Mouse (Mus musculus): Measurements from ENCODE around the gene Bcl2a1b. TPM values are rescaled to one million over a fixed set of nuclear protein-coding genes. Genes with fewer than 3 reads are reported as not detected.
"Not testable (repeated sequence)": the region's sequence is repeated elsewhere in the genome, so short reads cannot be mapped to it uniquely, and the experiment has no call there.

The Bcl2a1b gene
- polyA plus RNA-seq, 1 experiment from 2014 or later = 0.25 TPM

GRCm38 (mm10) chr9:89230897-89231497 is 32.0 kb downstream of the Bcl2a1b start:
- H3K27ac ChIP-seq (ENCODE audit: low read depth, low read length); H3K4me3 ChIP-seq (ENCODE audit: low read depth, low read length); H3K9ac ChIP-seq (ENCODE audit: low read length); H3K36me3 ChIP-seq (ENCODE audit: control insufficient read depth, insufficient read depth, low read length); H3K4me1 ChIP-seq (ENCODE audit: control insufficient read depth, insufficient read depth, low read length); ATAC-seq (ENCODE audit: low FRiP score); H3K4me2 ChIP-seq; H3K27me3 ChIP-seq (ENCODE audit: control insufficient read depth, insufficient read depth, low read length); DNase-seq (ENCODE audit: low spot score, missing footprints); H3K9me3 ChIP-seq (ENCODE audit: control insufficient read depth, low read length): not testable (repeated sequence)
- WGBS = 86% methylated on average over 1 of the region's 2 CpGs

DNA sequence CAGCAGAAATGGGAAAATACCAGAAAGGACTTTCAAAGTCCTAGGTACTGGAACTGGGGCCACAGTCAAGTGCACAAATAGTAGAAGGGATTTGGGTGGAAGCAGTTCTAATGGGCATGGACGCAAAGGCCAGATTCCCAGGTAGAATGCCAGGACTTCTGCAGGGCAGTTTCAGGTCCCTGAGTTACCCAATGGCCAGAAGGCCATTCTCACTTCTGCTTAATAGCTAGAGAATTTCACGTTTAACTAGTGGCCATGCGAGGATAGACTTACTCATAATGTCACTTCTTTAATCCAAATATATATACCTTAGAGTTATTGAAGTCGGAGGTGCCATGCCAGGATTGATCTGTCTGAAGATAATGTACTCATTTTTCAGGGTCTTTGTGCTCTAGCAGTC is 38.1 kb downstream of the Bcl2a1b start:
- not testable (repeated sequence) for H3K27me3 ChIP-seq (ENCODE audit: control insufficient read depth, insufficient read depth, low read length); ATAC-seq (ENCODE audit: low FRiP score); H3K27ac ChIP-seq (ENCODE audit: low read depth, low read length); H3K36me3 ChIP-seq (ENCODE audit: control insufficient read depth, insufficient read depth, low read length); H3K4me1 ChIP-seq (ENCODE audit: control insufficient read depth, insufficient read depth, low read length); H3K4me3 ChIP-seq (ENCODE audit: low read depth, low read length); H3K9me3 ChIP-seq (ENCODE audit: control insufficient read depth, low read length); H3K4me2 ChIP-seq; DNase-seq (ENCODE audit: low spot score, missing footprints); H3K9ac ChIP-seq (ENCODE audit: low read length)
- 86% methylated on average over 4 of the region's 4 CpGs for WGBS

DNA sequence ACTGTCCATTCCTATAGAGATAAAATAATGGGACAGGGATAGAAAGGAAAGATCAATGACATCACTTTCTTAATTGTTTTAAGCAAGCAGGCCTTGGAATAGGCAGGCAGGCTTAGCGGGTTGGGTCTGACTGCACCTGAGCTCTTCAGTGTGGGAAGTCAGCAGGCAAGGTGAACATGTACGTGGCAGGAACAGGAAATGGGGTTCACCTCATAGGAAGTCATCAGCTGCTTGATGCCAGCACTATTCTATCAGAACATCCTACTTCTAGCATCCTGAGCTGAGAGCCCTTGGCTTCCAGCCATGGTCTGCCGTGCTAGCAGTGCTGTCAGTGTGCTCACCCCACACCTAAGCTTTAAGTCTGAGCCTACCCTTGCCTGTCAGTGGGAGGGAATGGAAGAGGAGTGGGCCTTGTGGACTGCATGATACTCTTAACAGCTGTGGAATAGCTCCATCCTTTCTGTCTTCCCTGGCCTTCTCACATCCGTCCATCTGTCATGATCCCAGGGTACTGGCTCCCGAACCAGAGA is 40.0 kb downstream of the Bcl2a1b start:
- H3K36me3 ChIP-seq (ENCODE audit: control insufficient read depth, insufficient read depth, low read length); ATAC-seq (ENCODE audit: low FRiP score); H3K9ac ChIP-seq (ENCODE audit: low read length); H3K27ac ChIP-seq (ENCODE audit: low read depth, low read length); H3K4me2 ChIP-seq; H3K4me1 ChIP-seq (ENCODE audit: control insufficient read depth, insufficient read depth, low read length); H3K9me3 ChIP-seq (ENCODE audit: control insufficient read depth, low read length); H3K27me3 ChIP-seq (ENCODE audit: control insufficient read depth, insufficient read depth, low read length); DNase-seq (ENCODE audit: low spot score, missing footprints); H3K4me3 ChIP-seq (ENCODE audit: low read depth, low read length): not testable (repeated sequence)
- 91% methylated on average over 4 of the region's 5 CpGs for WGBS

- not testable (repeated sequence) for H3K36me3 ChIP-seq (ENCODE audit: control insufficient read depth, insufficient read depth, low read length); H3K9ac ChIP-seq (ENCODE audit: low read length); H3K27me3 ChIP-seq (ENCODE audit: control insufficient read depth, insufficient read depth, low read length); H3K4me1 ChIP-seq (ENCODE audit: control insufficient read depth, insufficient read depth, low read length); H3K4me2 ChIP-seq; ATAC-seq (ENCODE audit: low FRiP score); H3K4me3 ChIP-seq (ENCODE audit: low read depth, low read length); DNase-seq (ENCODE audit: low spot score, missing footprints); H3K27ac ChIP-seq (ENCODE audit: low read depth, low read length); H3K9me3 ChIP-seq (ENCODE audit: control insufficient read depth, low read length)
- WGBS = 83% methylated on average over 3 of the region's 3 CpGs
Observed at GRCm38 (mm10) chr9:89240516-89241019, 41.6 kb downstream of the Bcl2a1b start.

- no peak overlapping the region for H3K27ac ChIP-seq (ENCODE audit: low read depth, low read length)
- DNase-seq (ENCODE audit: low spot score, missing footprints) (no peak), ATAC-seq (ENCODE audit: low FRiP score) (no peak)
Observed at GRCm38 (mm10) chr9:89253400-89253799, 54.4 kb downstream of the Bcl2a1b start.

GRCm38 (mm10) chr9:89256556-89257335 is 57.7 kb downstream of the Bcl2a1b start:
- no peak overlapping the region for H3K9ac ChIP-seq (ENCODE audit: low read length)
- H3K36me3 ChIP-seq (ENCODE audit: control insufficient read depth, insufficient read depth, low read length) = no peaks in the 10 kb centered on the region
- no peak for DNase-seq (ENCODE audit: low spot score, missing footprints)
- WGBS = 87% methylated on average over 12 of the region's 12 CpGs
- no peaks in the 10 kb centered on the region for H3K27me3 ChIP-seq (ENCODE audit: control insufficient read depth, insufficient read depth, low read length)
- ATAC-seq (ENCODE audit: low FRiP score) = no peak
- H3K4me3 ChIP-seq (ENCODE audit: low read depth, low read length) = no peak overlapping the region
- no peaks in the 10 kb centered on the region for H3K4me1 ChIP-seq (ENCODE audit: control insufficient read depth, insufficient read depth, low read length)
- no peak overlapping the region for H3K4me2 ChIP-seq
- H3K27ac ChIP-seq (ENCODE audit: low read depth, low read length) = no peak overlapping the region
- H3K9me3 ChIP-seq (ENCODE audit: control insufficient read depth, low read length) = no peaks in the 10 kb centered on the region

More at GRCm38 (mm10) chr9:89253400-89253799, 54.4 kb downstream of the Bcl2a1b start:
- Histone ChIP-seq H3K36me3 (ENCODE audit: control insufficient read depth, insufficient read depth, low read length) (no peaks in the 10 kb centered on the region), H3K4me1 (ENCODE audit: control insufficient read depth, insufficient read depth, low read length) (no peaks in the 10 kb centered on the region), H3K9ac (ENCODE audit: low read length) (no peak overlapping the region), H3K9me3 (ENCODE audit: control insufficient read depth, low read length) (no peaks in the 10 kb centered on the region), H3K4me2 (no peak overlapping the region), H3K4me3 (ENCODE audit: low read depth, low read length) (no peak overlapping the region), H3K27me3 (ENCODE audit: control insufficient read depth, insufficient read depth, low read length) (no peaks in the 10 kb centered on the region)
- 82% methylated on average over 2 of the region's 2 CpGs for WGBS

Other genes with a start within 250 kb of the Bcl2a1b start
- gene Bcl2a1a, start 242.3 kb upstream of the Bcl2a1b start, polyA plus RNA-seq (2014; fragmentation: Nextera tagmentation; extraction: Ambion mirVana) = not detected in 2 replicates
- gene Trim43b, start 106.4 kb upstream of the Bcl2a1b start, polyA plus RNA-seq (2014; fragmentation: Nextera tagmentation; extraction: Ambion mirVana) = not detected in 2 replicates
- 0.49 TPM in 1 of 2 replicates, not detected in the other for gene Gm29094, start 170 bp downstream of the Bcl2a1b start, polyA plus RNA-seq (2014; fragmentation: Nextera tagmentation; extraction: Ambion mirVana)
- gene Mthfs, start 11.5 kb downstream of the Bcl2a1b start, polyA plus RNA-seq (2014; fragmentation: Nextera tagmentation; extraction: Ambion mirVana) = 11.9 and 13.4 TPM in 2 replicates

All from midbrain, embryonic 11.5 days (tissue).